Comparison of ENCODE assay signal across 17 mouse cellular contexts in genomic region chr12:100991119-100991518, GRCm38 (mm10). TPM values are rescaled to one million over a fixed set of nuclear protein-coding genes. Genes with fewer than 3 reads are reported as not detected.
DNase-seq lines count a peak whose midpoint lies in the region; ATAC-seq lines count a peak whose summit lies in the region.
"Had no signal": no experiment of that assay in that cellular context is flagged by ENCODE, and none has a peak within 500 bp of the region (broad histone marks: within the 10 kb centered on the region; RNA-seq: fewer than 3 reads in every experiment).

No protein-coding gene starts in this region.

- H3K36me3 ChIP-seq in intestine, embryonic 16.5 days (ENCODE audit: control insufficient read depth, insufficient read depth, low read length) = no peaks in the 10 kb centered on the region
- H3K36me3 ChIP-seq in intestine, embryonic 15.5 days = no peaks in the 10 kb centered on the region
- no peaks in the 10 kb centered on the region for H3K36me3 ChIP-seq in midbrain, embryonic 13.5 days
- no peaks in the 10 kb centered on the region for H3K36me3 ChIP-seq in midbrain, embryonic 11.5 days (ENCODE audit: control insufficient read depth, insufficient read depth, low read length)
- no peaks in the 10 kb centered on the region for H3K36me3 ChIP-seq in forebrain, embryonic 15.5 days
- no peaks in the 10 kb centered on the region for H3K36me3 ChIP-seq in midbrain, embryonic 14.5 days (ENCODE audit: control insufficient read depth, insufficient read depth, low read length)
- H3K36me3 ChIP-seq: embryonic facial prominence, embryonic 15.5 days had no signal

- DNase-seq in midbrain, embryonic 11.5 days (ENCODE audit: low spot score, missing footprints) = no peak
- no peak for DNase-seq in midbrain, embryonic 14.5 days
- DNase-seq in left cerebral cortex, postnatal 10 days (ENCODE audit: extremely low spot score in 1 of 2, low spot score in 2 of 2) = no peak
- DNase-seq in heart, adult 18-20 months = no peak
- DNase-seq: cerebellum, postnatal 36 days; heart, postnatal 10 days; kidney, adult 9 months; layer of hippocampus, postnatal 36 days; lung, adult 2 months had no signal

- no peak overlapping the region for H3K27ac ChIP-seq in intestine, embryonic 16.5 days (ENCODE audit: low read length)
- H3K27ac ChIP-seq in intestine, embryonic 15.5 days = no peak overlapping the region
- peak overlapping the region; percentile 74; the same call in 1 of the 2 replicates for H3K27ac ChIP-seq in midbrain, embryonic 13.5 days
- no peak overlapping the region for H3K27ac ChIP-seq in midbrain, embryonic 11.5 days (ENCODE audit: low read depth, low read length)
- H3K27ac ChIP-seq in forebrain, embryonic 15.5 days (replicated peaks) = peak overlapping the region; percentile 74
- H3K27ac ChIP-seq in midbrain, embryonic 14.5 days (replicated peaks; ENCODE audit: low read depth, low read length) = peak overlapping the region; percentile 66; the same call in 1 of the 2 replicates
- H3K27ac ChIP-seq: embryonic facial prominence, embryonic 15.5 days had no signal

- H3K4me2 ChIP-seq in intestine, embryonic 16.5 days (ENCODE audit: low read depth, low read length) = no peak overlapping the region
- no peak overlapping the region for H3K4me2 ChIP-seq in intestine, embryonic 15.5 days (replicated peaks)
- no peak overlapping the region for H3K4me2 ChIP-seq in midbrain, embryonic 13.5 days (replicated peaks)
- H3K4me2 ChIP-seq in midbrain, embryonic 11.5 days = no peak overlapping the region
- H3K4me2 ChIP-seq in forebrain, embryonic 15.5 days (replicated peaks) = no peak overlapping the region
- no peak overlapping the region for H3K4me2 ChIP-seq in midbrain, embryonic 14.5 days (ENCODE audit: low read length)
- H3K4me2 ChIP-seq: embryonic facial prominence, embryonic 15.5 days; heart, embryonic 11.5 days had no signal

- peaks cover 22% of the 10 kb centered on the region for H3K4me1 ChIP-seq in intestine, embryonic 16.5 days (ENCODE audit: control insufficient read depth, insufficient read depth, low read length)
- peaks cover 23% of the 10 kb centered on the region for H3K4me1 ChIP-seq in intestine, embryonic 15.5 days (replicated peaks)
- H3K4me1 ChIP-seq in midbrain, embryonic 13.5 days (replicated peaks) = peaks cover 63% of the 10 kb centered on the region
- H3K4me1 ChIP-seq in midbrain, embryonic 11.5 days (ENCODE audit: control insufficient read depth, insufficient read depth, low read length) = peaks cover 39% of the 10 kb centered on the region
- H3K4me1 ChIP-seq in forebrain, embryonic 15.5 days = peaks cover 56% of the 10 kb centered on the region
- H3K4me1 ChIP-seq in midbrain, embryonic 14.5 days (ENCODE audit: control insufficient read depth, insufficient read depth, low read length) = peaks cover 51% of the 10 kb centered on the region

- H3K9ac ChIP-seq in intestine, embryonic 16.5 days (ENCODE audit: low read depth, low read length) = no peak overlapping the region
- no peak overlapping the region for H3K9ac ChIP-seq in intestine, embryonic 15.5 days
- H3K9ac ChIP-seq in midbrain, embryonic 13.5 days (replicated peaks) = no peak overlapping the region
- H3K9ac ChIP-seq in midbrain, embryonic 11.5 days (ENCODE audit: low read length) = no peak overlapping the region
- no peak overlapping the region for H3K9ac ChIP-seq in forebrain, embryonic 15.5 days (replicated peaks)
- H3K9ac ChIP-seq in midbrain, embryonic 14.5 days (replicated peaks; ENCODE audit: low read length) = no peak overlapping the region
- H3K9ac ChIP-seq: embryonic facial prominence, embryonic 15.5 days had no signal

- intact Hi-C loops in left cerebral cortex, postnatal 10 days (cut with DNase I) = no loop called here

- no peak overlapping the region for H3K4me3 ChIP-seq in intestine, embryonic 16.5 days (ENCODE audit: low read length)
- no peak overlapping the region for H3K4me3 ChIP-seq in intestine, embryonic 15.5 days (replicated peaks)
- no peak overlapping the region for H3K4me3 ChIP-seq in midbrain, embryonic 13.5 days (replicated peaks)
- no peak overlapping the region for H3K4me3 ChIP-seq in midbrain, embryonic 11.5 days (ENCODE audit: low read depth, low read length)
- no peak overlapping the region for H3K4me3 ChIP-seq in forebrain, embryonic 15.5 days
- H3K4me3 ChIP-seq in midbrain, embryonic 14.5 days (replicated peaks; ENCODE audit: low read depth, low read length) = no peak overlapping the region
- H3K4me3 ChIP-seq: embryonic facial prominence, embryonic 15.5 days; megakaryocyte, embryonic 14.5 days had no signal

- no peaks in the 10 kb centered on the region for H3K27me3 ChIP-seq in intestine, embryonic 16.5 days (replicated peaks; ENCODE audit: control insufficient read depth, insufficient read depth, low read length)
- no peaks in the 10 kb centered on the region for H3K27me3 ChIP-seq in intestine, embryonic 15.5 days (replicated peaks)
- H3K27me3 ChIP-seq in midbrain, embryonic 13.5 days = no peaks in the 10 kb centered on the region
- no peaks in the 10 kb centered on the region for H3K27me3 ChIP-seq in midbrain, embryonic 11.5 days (ENCODE audit: control insufficient read depth, insufficient read depth, low read length)
- H3K27me3 ChIP-seq in forebrain, embryonic 15.5 days = no peaks in the 10 kb centered on the region
- no peaks in the 10 kb centered on the region for H3K27me3 ChIP-seq in midbrain, embryonic 14.5 days (ENCODE audit: control insufficient read depth, insufficient read depth, low read length)
- H3K27me3 ChIP-seq: embryonic facial prominence, embryonic 15.5 days had no signal

- 69% methylated on average over 3 of the region's 3 CpGs for WGBS in intestine, embryonic 16.5 days
- 69% methylated on average over 3 of the region's 3 CpGs for WGBS in intestine, embryonic 15.5 days
- 82% methylated on average over 3 of the region's 3 CpGs for WGBS in midbrain, embryonic 13.5 days
- 81% methylated on average over 3 of the region's 3 CpGs for WGBS in midbrain, embryonic 11.5 days
- WGBS in forebrain, embryonic 15.5 days = 77% methylated on average over 3 of the region's 3 CpGs
- 75% methylated on average over 3 of the region's 3 CpGs for WGBS in midbrain, embryonic 14.5 days

- 0 out of 2 replicates have a peak, but pooled peaks have one; percentile 43 for ATAC-seq in intestine, embryonic 16.5 days
- ATAC-seq in intestine, embryonic 15.5 days = no peak
- ATAC-seq in midbrain, embryonic 13.5 days = no peak
- ATAC-seq in midbrain, embryonic 11.5 days (ENCODE audit: low FRiP score) = no peak
- ATAC-seq in forebrain, embryonic 15.5 days (replicated peaks) = no peak
- no peak for ATAC-seq in midbrain, embryonic 14.5 days (ENCODE audit: low FRiP score, low TSS enrichment)
- ATAC-seq: inflammation-experienced regulatory T-cells, adult 6 months had no signal

- H3K9me3 ChIP-seq in intestine, embryonic 16.5 days (ENCODE audit: control insufficient read depth, low read length) = no peaks in the 10 kb centered on the region
- no peaks in the 10 kb centered on the region for H3K9me3 ChIP-seq in intestine, embryonic 15.5 days
- H3K9me3 ChIP-seq in midbrain, embryonic 13.5 days = no peaks in the 10 kb centered on the region
- H3K9me3 ChIP-seq in midbrain, embryonic 11.5 days (ENCODE audit: control insufficient read depth, low read length) = no peaks in the 10 kb centered on the region
- no peaks in the 10 kb centered on the region for H3K9me3 ChIP-seq in forebrain, embryonic 15.5 days
- no peaks in the 10 kb centered on the region for H3K9me3 ChIP-seq in midbrain, embryonic 14.5 days (ENCODE audit: control insufficient read depth, low read length)
- H3K9me3 ChIP-seq: embryonic facial prominence, embryonic 15.5 days had no signal

RNA-seq across cellular contexts. Expression of gene Ccdc88c, which starts 37.7 kb away (rescaled TPM):
- 13.1 and 13.6 TPM in 2 replicates for polyA plus RNA-seq in intestine, embryonic 16.5 days (2015; fragmentation: Nextera tagmentation; extraction: Ambion mirVana)
- 13.6 and 14.9 TPM in 2 replicates for polyA plus RNA-seq in intestine, embryonic 15.5 days (2015; fragmentation: Nextera tagmentation; extraction: Ambion mirVana)
- 15.6 and 16.5 TPM in 2 replicates for polyA plus RNA-seq in midbrain, embryonic 13.5 days (2015; fragmentation: Nextera tagmentation; extraction: Ambion mirVana)
- polyA plus RNA-seq in midbrain, embryonic 11.5 days (2014; fragmentation: Nextera tagmentation; extraction: Ambion mirVana) = 11.0 TPM in 2 replicates
- 18.3 and 20.3 TPM in 2 replicates for polyA plus RNA-seq in forebrain, embryonic 15.5 days (2015; fragmentation: Nextera tagmentation; extraction: Ambion mirVana)
- polyA plus RNA-seq in midbrain, embryonic 14.5 days (2014; fragmentation: Nextera tagmentation; extraction: Ambion mirVana) = 14.0 and 16.7 TPM in 2 replicates
- total RNA-seq in left cerebral cortex, postnatal 10 days (2021) = 10 to 100 TPM; 26.3 TPM
- 1 to 10 TPM; 3.6 to 4.0 TPM for total RNA-seq in heart, adult 18-20 months (2021)

Comparison
In these comparisons a context has a peak if more than half of its experiments do, and no peak if none do; other contexts are left out.
1. H3K27ac ChIP-seq: peak in midbrain, embryonic 13.5 days (single experiment), forebrain, embryonic 15.5 days (single experiment) and midbrain, embryonic 14.5 days (single experiment); none in intestine, embryonic 16.5 days (single experiment), intestine, embryonic 15.5 days (single experiment) and midbrain, embryonic 11.5 days (single experiment).